Mouse (Mus musculus): ENCODE data around the gene Adam10.

- TF ChIP-seq CTCF (IDR thresholded peaks at IDR 0.05; ENCODE audit: control insufficient read depth, insufficient read depth, low read length) (no peak), POLR2A (IDR thresholded peaks at IDR 0.05; ENCODE audit: borderline replicate concordance, control insufficient read depth, low read depth, low read length) (no peak)
These were observed 19.3 kb downstream of the Adam10 start for GRCm38 (mm10) chr9:70698090-70698489.

Measured in bone marrow, adult 2 months (tissue).